Mouse (Mus musculus): ENCODE measurements around the gene Mmp2.
"Not testable (repeated sequence)": the region's sequence is repeated elsewhere in the genome, so short reads cannot be mapped to it uniquely, and the experiment has no call there.

Gene Mmp2

GRCm38 (mm10) chr8:92827243-92828034 lies at the start of gene Mmp2:
Mmp2 (plus strand) TSS chr8:92827291.
- DNase-seq (ENCODE audit: low spot score): no peak

- DNase-seq (ENCODE audit: low spot score): no peak
Observed at GRCm38 (mm10) chr8:92780976-92781375, 46.1 kb upstream of the Mmp2 start.

GRCm38 (mm10) chr8:92783906-92784610 lies 43.0 kb upstream of the Mmp2 start:
- no peak for DNase-seq (ENCODE audit: low spot score)

- DNase-seq (ENCODE audit: low spot score): no peak
Observed at GRCm38 (mm10) chr8:92790835-92791234, 36.3 kb upstream of the Mmp2 start.

- DNase-seq (ENCODE audit: low spot score): not testable (repeated sequence)
Observed at GRCm38 (mm10) chr8:92791999-92792398, 35.1 kb upstream of the Mmp2 start.

GRCm38 (mm10) chr8:92793852-92794580 lies 33.1 kb upstream of the Mmp2 start:
- DNase-seq (ENCODE audit: low spot score): no peak

- no peak for DNase-seq (ENCODE audit: low spot score)
Observed at GRCm38 (mm10) chr8:92797527-92797931, 29.6 kb upstream of the Mmp2 start.

- DNase-seq (ENCODE audit: low spot score): no peak
Observed at GRCm38 (mm10) chr8:92799406-92799805, 27.7 kb upstream of the Mmp2 start.

GRCm38 (mm10) chr8:92801231-92801630 lies 25.9 kb upstream of the Mmp2 start:
- DNase-seq (ENCODE audit: low spot score): no peak

GRCm38 (mm10) chr8:92802591-92802990 lies 24.5 kb upstream of the Mmp2 start:
- DNase-seq (ENCODE audit: low spot score): no peak

GRCm38 (mm10) chr8:92812773-92813172 lies 14.3 kb upstream of the Mmp2 start:
- no peak for DNase-seq (ENCODE audit: low spot score)

- DNase-seq (ENCODE audit: low spot score): no peak
Observed at GRCm38 (mm10) chr8:92815661-92816060, 11.4 kb upstream of the Mmp2 start.

- peak; percentile 31 for DNase-seq (ENCODE audit: low spot score)
Observed at GRCm38 (mm10) chr8:92817928-92818818, 8.9 kb upstream of the Mmp2 start.

- no peak for DNase-seq (ENCODE audit: low spot score)
Observed at GRCm38 (mm10) chr8:92821151-92821550, 5.9 kb upstream of the Mmp2 start.

GRCm38 (mm10) chr8:92822386-92822785 lies 4.7 kb upstream of the Mmp2 start:
- no peak for DNase-seq (ENCODE audit: low spot score)

- no peak for DNase-seq (ENCODE audit: low spot score)
Observed at GRCm38 (mm10) chr8:92825991-92826390, 1.1 kb upstream of the Mmp2 start.

GRCm38 (mm10) chr8:92828251-92828743 lies 1.2 kb downstream of the Mmp2 start:
- DNase-seq (ENCODE audit: low spot score): no peak

GRCm38 (mm10) chr8:92834065-92834731 lies 7.1 kb downstream of the Mmp2 start:
- DNase-seq (ENCODE audit: low spot score): no peak

GRCm38 (mm10) chr8:92834786-92835500 lies 7.9 kb downstream of the Mmp2 start:
- DNase-seq (ENCODE audit: low spot score): no peak

- no peak for DNase-seq (ENCODE audit: low spot score)
Observed at GRCm38 (mm10) chr8:92835901-92836300, 8.8 kb downstream of the Mmp2 start.
